Mouse (Mus musculus) urinary bladder, postnatal 25 days (tissue): ENCODE measurements around the gene Loxl3.
A peak's percentile ranks its signal among the peaks of the same experiment; 100 is the strongest.

ENCODE experiments used
- DNase-seq: peaks from one replicate; pipeline ENCODE4 v3.0.0; 2022; ENCODE audit warnings: low spot score

The Loxl3 gene

DNA sequence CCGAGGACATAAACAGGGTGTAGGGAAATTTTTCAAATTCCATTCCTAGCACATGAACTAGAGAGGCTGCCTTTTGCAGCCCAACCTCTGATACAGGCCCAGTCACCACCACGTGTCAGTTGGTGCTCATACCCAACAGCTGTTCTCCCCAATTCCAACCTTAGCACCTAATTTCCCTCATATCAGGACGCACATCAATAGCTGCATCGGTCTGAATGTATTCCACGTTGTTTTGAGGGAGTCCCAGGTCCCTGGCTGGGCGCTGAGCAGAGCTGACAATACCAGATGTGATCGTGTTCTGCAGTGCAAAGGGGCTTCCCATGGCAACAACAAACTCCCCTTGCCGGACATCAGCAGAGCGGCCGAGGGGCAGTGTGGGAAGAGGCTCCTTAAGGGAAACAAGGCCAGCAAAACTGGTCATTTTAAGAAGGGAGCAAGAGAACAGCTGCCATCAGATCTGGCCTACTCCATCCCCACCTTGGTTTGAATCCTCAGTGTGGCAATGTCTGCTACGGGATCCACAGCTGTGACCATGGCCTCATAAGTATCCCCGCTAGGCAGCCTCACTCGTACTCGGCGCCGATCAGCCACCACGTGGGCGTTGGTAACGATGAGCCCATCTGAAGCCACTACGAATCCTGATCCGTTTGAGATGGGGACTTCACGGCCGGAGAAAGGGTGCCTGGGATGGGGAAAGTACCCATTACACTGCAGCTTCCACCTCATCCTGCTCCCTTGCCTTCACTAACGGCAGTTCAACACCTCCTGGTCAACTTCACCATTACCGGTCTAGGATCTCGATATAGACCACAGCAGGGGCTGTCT is 19.4 kb downstream of the Loxl3 start:
- peak; percentile 27 for DNase-seq

DNA sequence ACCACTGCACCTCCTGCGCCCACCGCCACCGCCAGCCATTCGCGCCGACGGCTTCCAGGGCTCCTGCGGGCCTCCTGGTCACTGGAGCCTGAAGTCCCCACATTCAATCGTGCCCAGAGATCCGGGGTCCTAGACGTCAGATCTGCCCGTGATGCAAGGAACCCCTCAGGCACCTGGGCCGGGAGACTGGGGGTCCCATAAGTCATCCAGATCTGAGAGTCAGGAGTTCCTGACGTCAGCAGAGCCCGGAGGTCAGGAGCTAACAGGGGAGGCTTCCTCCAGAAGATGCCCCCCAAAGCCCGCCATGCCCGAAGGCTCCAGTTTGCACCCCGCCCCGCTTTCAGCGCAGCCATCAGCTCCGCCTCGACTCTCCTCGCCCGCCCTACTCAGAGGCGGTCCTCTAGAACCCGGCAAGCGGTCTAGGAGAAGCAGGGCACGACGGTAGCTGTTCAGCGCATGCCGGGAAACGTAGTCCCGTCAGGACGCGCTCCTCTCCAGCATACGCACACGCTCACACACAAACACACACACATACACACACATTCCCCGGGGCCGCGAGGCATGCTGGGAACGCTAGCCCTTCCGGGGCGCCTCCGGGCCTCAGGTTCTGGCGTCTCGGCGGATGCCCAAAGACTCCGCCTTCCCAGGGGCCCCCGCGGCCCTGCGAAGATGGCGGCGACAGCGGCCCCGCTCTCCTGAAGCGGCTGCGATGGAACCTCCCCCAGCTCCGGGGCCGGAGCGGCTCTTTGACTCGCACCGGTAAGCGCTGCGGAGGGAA is 20.3 kb downstream of the Loxl3 start, which contains the start of gene Aup1:
Gene Aup1, plus strand, starts transcription at position 448 of the 778 bp plus-strand sequence.
- peak; percentile 93 for DNase-seq

DNA sequence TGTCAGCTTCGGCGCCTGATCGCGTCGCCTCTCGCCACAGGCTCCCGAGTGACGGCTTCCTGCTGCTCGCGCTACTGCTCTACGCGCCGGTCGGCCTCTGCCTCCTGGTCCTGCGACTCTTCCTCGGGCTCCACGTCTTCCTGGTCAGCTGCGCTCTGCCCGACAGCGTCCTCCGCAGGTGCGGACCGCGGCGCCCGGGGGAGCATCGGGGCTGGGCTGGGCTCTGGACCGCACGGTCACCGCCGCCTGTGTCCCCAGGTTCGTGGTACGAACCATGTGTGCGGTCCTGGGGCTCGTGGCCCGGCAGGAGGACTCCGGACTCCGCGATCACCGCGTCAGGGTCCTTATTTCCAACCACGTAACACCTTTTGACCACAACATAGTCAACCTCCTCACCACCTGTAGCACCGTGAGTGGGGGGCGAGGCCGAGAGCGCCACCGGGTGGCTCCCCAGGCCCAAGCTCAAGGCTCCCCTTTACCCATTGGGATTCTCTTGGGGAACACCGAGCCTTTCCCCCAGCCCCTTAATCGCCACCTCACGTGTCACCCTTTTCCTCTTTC is 21.0 kb downstream of the Loxl3 start, which contains the start of gene Htra2:
Gene Htra2, minus strand, starts transcription at position 403 of the 561 bp plus-strand sequence.
- no peak for DNase-seq

DNA sequence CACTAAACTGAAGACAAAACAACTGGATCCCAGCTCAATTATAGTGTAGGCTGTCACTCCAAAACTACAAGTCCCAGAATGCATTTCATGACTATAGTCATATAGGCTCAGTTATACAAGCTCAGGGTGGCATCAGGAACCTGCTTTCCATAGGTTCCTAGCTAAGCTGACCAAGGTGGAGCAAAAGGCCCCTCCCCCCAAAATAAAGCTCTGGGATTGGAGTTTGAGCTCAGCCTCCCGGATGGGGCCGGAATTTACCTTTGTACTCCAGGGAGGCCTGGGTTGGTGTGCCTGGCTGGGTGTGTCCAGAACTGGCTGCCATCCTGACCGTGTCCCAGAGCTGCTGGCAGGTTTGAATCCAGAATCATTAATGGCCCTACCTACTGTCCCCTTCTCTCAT is 23.8 kb downstream of the Loxl3 start, which contains the start of gene Dqx1:
Gene Dqx1, plus strand, starts transcription at position 55 of the 400 bp plus-strand sequence.
- no peak for DNase-seq

DNA sequence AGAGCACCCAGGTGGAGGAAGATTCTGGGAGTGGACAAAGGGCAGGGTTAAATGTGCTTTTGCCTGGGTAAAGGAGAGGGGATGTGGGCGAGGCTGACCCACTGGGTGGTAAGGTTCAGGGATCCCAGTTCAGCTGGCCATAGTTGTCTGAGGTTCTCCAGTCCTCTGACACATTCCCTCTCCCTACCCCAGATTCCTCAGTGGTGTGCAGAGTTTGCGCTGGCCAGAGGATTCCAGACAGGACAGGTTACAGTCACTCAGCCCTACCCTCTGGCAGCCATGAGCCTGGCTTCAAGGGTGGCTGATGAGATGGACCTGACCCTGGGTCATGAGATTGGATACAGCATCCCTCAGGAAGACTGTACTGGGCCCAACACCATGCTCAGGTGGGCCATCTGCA is 24.8 kb downstream of the Loxl3 start:
- DNase-seq = no peak

DNA sequence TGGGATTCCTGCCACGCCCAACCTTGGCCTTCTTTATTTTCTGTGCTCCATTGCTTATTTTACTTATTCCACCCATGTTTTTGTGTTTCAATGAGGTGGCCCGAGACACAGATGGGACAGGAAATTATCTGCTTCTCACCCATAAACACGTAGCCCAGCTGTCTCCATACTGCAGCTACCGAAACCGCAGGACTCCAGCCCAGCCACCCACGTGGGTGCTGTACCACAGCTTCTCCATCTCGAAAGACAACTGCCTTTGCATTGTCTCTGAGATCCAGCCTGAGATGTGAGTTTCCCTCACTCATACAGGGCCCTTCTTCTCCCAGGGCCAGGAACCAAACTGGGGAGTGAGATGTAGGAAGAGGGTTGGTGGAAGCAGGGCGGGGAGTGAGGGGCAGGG is 32.0 kb downstream of the Loxl3 start:
- DNase-seq = no peak

DNA sequence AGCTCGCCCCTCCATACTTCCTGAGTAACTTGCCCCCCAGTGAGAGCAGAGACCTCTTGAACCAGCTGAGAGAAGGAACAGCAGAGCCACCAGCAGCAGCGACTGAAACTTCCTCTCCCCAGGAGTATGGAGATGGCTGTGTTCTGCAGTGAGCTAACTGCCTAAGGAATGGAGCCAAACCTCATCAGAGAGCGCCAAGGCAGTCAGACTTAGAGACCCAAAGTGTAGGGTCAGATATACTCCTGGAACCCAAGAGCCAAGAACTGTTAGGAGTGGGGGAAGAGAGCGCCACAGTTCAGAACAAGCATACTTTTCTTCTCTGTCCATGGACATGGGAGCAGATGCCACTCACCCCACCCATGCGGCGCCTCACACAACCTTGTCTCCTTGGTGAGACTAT is 32.5 kb downstream of the Loxl3 start:
- DNase-seq = no peak

DNA sequence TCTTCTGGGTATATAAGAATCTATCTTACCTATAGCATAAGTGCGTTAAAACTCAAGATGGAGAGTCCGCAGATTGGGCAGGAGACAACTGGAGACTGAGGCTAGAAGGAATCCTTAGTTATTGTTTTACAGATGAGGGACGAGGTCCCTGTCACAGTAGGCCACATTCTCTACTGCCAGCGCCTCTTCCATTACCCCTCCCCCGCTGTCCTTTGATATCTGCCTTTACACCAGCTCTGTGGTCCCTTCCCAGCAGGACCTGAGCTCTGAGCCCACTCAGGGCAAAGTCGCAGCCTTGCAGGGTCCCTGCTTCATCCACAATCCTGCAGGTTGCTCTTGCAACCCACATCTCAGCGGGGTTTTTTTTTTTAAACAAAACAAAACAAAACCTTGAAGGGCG is 34.2 kb downstream of the Loxl3 start:
- no peak for DNase-seq

DNA sequence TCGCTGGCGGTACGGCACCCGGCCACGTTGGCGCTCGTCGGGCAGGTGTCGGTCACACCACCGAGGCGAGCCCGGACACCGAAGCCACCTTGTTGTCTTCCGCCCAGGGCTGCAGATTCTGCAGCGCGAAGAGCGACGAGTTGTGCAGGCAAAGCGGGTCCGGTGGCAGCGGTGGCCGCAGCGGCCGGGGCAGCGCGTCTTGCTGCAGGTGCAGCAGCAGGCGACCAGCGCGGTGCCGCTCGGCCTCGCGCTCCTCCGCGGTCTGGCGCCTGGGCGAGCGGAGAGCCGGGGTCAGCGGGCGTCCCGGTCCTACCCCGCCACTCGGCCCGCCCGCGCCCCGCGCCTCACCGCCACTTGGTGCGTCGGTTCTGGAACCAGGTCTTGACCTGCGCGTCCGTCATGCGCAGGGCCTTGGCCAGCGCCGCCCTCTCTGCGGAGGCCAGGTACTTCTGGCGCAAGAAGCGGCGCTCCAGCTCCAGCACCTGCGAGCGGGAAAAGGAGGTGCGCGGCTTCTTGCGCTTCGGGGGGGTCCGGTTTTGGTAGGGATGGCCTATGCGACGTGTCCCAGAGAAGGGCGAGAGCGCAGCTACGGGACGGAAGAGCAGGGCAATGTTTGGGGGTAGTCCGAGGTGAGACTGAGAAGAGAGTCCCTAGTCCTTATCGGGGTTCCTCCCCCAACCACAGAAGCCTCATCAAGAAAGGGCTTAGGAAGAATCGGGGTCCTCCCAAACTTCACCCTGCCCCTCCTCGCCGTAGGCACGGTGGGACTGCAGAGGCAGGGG is 34.9 kb downstream of the Loxl3 start:
- no peak for DNase-seq

DNA sequence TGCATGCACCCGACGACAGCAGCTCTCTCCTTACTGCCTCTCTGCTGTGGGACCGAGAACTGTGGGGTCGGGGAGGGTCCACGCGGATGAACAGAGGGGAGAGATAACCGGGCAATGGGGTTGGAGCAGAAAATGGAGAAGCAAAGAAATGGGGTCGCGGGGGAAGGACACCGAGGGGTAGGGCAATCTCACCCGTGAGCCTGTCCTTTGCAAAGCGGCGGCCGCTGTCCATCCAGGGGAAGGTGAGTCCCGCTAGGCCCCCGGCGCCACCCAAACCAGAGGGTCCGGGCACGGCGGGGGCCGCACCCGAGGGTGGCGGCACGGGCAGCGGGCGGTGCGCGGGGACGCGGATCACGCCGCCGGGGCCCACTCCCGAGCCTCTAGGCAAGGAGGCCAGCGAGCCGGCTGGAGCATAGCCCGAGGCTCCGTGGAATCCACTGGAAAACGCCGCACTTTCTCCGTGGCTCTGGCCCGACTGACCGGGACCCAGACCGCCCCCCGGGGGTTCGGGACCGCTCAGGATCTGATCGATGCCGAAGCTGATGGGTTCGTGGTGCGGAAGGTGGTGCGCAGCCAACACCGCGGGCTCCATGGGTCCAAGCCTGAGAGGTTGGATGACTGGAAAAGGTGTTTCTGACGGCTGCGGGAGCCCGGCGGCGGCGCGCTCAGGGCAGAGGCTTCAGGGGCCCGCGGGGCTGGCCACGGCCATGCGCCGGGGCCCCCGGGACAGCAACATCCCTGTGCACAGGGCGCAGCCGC is 35.7 kb downstream of the Loxl3 start:
- DNase-seq = no peak

DNA sequence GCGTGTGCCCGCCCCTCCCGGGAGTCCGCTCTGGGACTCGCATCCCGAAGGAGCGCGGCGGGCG is 36.1 kb downstream of the Loxl3 start, which contains the start of gene Tlx2:
Gene Tlx2, minus strand, starts transcription at position 47 of the 64 bp plus-strand sequence.
- DNase-seq = no peak

DNA sequence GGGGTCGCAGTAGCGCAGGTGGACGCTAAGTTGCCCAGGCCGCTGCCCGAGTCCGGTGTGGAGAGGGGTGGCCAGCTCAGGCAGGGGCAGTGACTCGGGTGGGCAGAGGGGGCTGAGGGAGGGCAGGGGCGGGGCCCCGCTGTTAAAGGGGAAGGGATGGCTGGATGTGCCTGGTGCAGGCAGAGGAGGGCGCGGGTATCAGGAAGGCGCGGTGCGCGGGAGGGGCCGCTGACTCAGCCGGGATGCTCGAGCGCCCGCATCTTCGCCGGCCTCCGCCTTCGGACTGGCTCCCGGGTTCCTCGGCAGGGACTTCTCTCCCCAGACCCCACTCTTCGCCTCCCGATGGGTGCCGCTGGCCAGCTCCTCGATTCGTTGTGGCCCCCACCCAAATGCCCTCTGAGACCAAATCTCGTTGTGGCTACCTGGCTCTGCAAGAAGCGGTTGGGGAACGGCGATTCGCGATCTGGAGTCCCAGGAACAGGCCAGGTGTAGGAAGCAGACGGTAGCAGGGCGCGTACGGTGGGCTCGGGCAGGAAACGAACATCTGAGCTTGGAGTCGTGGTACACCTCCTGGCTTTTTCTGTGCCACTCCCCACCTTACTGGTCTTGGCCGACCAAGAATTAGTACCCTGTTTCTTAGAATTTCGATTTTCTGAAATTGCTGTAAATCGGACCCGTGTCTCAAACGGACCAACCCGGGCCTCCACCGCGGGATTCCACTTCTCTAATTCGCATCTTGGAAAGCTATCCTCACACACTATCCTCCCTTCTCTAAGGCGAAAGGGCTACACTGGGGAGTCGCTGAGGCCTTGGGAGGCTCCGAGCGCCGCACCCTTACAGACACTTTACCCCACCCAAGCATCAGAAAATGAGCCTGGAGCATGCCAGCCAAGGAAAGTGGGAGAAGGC is 36.6 kb downstream of the Loxl3 start:
- no peak for DNase-seq

DNA sequence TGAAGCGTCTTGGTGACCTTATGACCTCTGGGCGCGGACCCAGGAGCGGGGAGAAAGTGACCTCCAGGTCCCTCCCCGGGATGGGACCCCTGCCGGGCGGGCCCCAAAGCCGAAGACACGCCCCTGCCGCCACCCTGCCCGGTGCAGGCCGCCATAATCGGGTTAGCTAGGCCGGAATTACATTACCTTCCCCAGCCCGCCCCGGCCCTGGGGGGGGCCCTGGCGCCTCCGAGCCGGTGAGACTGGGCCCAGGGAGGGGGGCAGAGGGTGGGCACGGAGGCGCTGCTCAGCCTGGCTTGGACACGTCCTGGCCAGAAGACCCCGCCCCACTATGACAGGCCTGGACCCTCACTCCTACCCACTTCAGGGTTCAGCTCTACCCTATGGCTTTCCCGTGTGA is 37.2 kb downstream of the Loxl3 start:
- no peak for DNase-seq

DNA sequence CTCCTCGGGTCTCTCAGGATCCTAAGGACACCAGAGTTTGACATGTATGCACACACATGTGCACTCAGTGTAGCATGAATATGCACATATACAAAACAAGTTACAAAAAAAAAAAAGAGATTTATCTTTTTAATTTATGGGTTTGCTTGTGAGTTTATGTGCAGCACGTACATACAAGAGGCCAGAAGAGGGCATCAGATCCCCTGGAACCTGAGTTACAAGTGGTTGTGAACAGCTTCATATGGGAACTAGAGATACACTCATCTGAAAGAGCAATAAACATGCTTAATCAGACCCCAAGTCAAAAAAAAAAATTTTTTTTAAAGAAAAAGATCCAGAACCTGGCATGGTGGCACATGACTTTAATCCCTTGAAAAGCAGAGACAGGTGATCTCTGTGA is 41.0 kb downstream of the Loxl3 start:
- DNase-seq = no peak

DNA sequence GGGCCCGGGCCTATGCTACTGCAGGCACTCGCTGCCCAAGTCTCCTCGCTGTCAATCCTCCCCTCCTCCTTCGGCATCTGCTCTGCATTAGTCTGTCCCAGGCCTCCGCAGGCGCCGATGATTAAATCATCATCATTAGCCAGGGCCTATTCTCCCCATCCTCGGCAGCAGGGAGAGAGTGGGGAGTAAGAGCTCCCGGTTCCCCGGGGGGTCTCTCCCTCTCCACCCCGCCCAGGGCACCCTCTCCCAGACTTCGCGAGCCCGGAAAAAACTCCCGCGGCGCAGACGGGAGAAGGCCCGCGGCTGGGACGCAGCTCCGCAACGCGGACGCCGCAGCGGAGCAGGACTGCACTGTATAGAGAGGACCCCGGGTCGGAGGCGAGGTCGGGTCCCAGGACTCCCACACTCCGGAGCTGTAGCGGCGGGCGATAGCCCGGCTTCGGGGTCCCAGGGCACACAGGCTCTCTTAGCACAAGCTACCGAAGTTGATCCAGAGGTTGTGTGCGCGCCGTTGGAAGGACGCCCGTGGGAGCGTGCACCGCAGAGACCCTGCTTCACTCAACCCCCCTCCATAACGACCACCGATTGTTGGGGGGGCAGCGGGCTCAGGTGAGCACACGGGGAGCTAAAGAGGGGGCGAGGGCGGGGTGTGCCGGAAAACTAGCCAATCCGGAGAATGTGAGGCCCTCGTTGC is 43.8 kb downstream of the Loxl3 start, which contains the start of gene Pcgf1:
Gene Pcgf1, plus strand, starts transcription at position 240 of the 694 bp plus-strand sequence.
- DNase-seq = no peak

DNA sequence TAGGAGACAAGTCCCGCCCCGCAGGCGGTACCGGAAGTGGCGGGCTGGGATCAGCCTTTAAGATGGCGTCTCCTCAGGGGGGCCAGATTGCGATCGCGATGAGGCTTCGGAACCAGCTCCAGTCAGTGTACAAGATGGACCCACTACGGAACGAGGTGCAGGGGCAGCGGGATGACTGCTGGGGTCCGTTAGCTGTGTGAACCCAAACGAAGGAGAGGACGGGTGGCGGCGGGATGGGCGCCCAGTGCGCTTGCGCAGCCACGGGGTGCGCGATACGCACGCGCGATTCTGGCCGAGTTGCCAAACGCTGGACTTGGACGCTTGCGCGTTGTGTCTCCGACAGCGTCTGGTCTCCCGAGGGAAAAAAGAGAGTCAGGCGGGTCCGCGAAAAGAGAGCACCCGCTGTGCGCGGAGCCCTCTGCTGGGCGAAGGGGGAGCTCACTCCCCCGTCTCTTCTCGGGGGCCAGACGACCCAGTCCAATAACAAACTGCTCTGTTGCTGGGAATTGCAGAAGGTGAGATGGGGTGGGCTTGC is 44.4 kb downstream of the Loxl3 start:
- DNase-seq = peak; percentile 100

DNA sequence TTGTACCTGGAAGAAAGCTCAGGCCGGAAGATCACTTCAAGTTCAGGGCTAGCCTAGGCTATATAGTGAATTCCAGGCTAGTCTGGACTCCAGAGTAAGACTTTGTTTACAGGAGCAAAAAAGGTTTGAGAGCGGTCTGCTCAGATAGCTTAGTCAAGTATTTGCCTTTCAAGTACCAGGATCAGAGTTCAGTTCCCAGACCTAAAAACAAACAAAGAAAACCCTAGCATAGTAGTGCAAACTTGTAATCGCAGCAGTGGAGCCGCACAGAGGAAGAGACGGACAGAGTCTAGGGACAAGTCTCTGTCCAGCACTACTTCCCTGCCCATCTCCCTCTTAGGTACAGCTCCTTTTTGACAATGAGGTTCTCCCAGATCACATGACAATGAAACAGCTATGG is 46.2 kb downstream of the Loxl3 start:
- DNase-seq = no peak

DNA sequence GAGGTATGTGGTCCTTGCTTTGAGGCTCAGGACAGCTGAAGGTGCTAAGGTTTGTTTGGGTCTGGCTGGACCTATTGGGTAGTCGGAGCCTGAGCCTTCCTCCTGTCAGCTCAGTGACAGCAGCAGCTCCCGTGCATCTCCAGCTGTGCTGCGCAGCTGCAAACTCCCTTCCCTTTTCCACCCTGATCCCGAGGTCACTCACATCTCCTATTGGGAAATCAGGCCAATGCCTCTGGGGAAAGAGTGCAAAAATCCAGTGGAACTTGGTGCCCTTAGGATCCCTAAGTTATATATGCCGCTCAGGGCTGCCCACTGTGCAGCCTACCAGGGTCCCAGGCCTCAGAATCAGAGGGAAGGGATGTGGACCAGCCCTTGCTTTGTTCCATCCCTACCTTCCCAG is 49.5 kb downstream of the Loxl3 start:
- no peak for DNase-seq

DNA sequence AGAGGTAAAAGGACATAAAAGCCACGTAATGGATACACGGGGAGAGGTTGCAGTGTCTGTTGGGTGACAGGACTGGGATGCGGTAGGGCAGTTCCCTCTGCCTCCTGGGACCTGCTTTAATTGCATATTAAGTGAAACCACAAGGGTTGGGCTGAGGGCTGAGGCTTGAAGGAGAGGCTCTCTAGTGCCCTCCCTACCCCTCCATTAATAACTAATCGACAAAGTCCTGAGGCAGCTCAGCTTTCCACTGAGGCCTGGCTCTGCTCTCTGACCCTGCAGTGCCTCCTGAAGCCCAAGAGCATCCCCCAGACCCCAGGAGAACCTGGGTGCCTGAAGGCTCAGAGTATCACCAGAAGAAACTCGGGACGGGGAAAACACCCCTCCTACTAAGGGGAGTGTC is 50.5 kb downstream of the Loxl3 start:
- no peak for DNase-seq
